Mouse (Mus musculus) kidney, postnatal 0 days (tissue): ENCODE data around the gene E130309D02Rik. TPM values are rescaled to one million over a fixed set of nuclear protein-coding genes. Genes with fewer than 3 reads are reported as not detected.

ENCODE experiments used
- ATAC-seq: fragments of 200-750 bp; cut with Nextera tagmentation; replicated peaks from 2 replicates; pipeline ENCODE4 v1.8.0; 2017; ENCODE audit warnings: low read depth, moderate number of reproducible peaks, moderate TSS enrichment, moderate library complexity; ENCODE audit not compliant: low FRiP score
- DNase-seq: peaks from one replicate; pipeline ENCODE4 v3.0.0-alpha.2; 2016; ENCODE audit warnings: low spot score
- H3K27ac ChIP-seq: fragments of 300-500 bp; sonication (generic); 2 replicates; pipeline ENCODE4 v1.5.1; 2014; ENCODE audit warnings: mild to moderate bottlenecking
- H3K27me3 ChIP-seq: fragments of 300-500 bp; sonication (generic); 2 replicates; pipeline ENCODE4 v1.6.1; 2014; ENCODE audit warnings: low read length, mixed read lengths; ENCODE audit not compliant: insufficient read depth
- H3K36me3 ChIP-seq: fragments of 300-500 bp; sonication (generic); 2 replicates; pipeline ENCODE4 v1.6.1; 2014; ENCODE audit warnings: low read length, mixed read lengths; ENCODE audit not compliant: insufficient read depth
- H3K4me1 ChIP-seq: fragments of 300-500 bp; sonication (generic); replicated peaks from 2 replicates; pipeline ENCODE4 v1.6.1; 2014; ENCODE audit warnings: antibody characterized with exemption, low read length, mixed read lengths; ENCODE audit not compliant: insufficient read depth
- H3K4me2 ChIP-seq: fragments of 300-500 bp; sonication (generic); 2 replicates; pipeline ENCODE4 v1.6.1; 2014; ENCODE audit warnings: mild to moderate bottlenecking, low read length, moderate library complexity, mixed read lengths
- H3K4me3 ChIP-seq: fragments of 300-500 bp; sonication (generic); replicated peaks from 2 replicates; pipeline ENCODE4 v1.5.1; 2014; ENCODE audit warnings: low read depth, low read length
- H3K9ac ChIP-seq: fragments of 300-500 bp; sonication (generic); 2 replicates; pipeline ENCODE4 v1.6.1; 2014; ENCODE audit warnings: low read depth, low read length
- H3K9me3 ChIP-seq: fragments of 300-500 bp; sonication (generic); replicated peaks from 2 replicates; pipeline ENCODE4 v1.6.1; 2016; ENCODE audit warnings: low read length, inconsistent platforms, mixed read lengths
- CTCF ChIP-seq: IDR thresholded peaks from 2 replicates; pipeline ENCODE4 v1.5.1; 2016; ENCODE audit warnings: antibody characterized with exemption, low read depth, mild to moderate bottlenecking, moderate library complexity
- WGBS: fragments of 180-500 bp; shearing (Covaris S2); extraction: QIAGEN DNeasy Blood & Tissue Kit; methylation state at CpG from one replicate; pipeline ENCODE4 v1.1.7; 2014; 5-methylcytosine and 5-hydroxymethylcytosine counted together
- polyA plus RNA-seq: library from polyadenylated mRNA; unstranded; fragments of >200 nt; fragmentation: Nextera tagmentation; extraction: Ambion mirVana; gene quantifications from 2 replicates; pipeline ENCODE4 v1.2.1, GENCODE M21; 2015

The E130309D02Rik gene
- polyA plus RNA-seq, 1 experiment from 2014 or later, result 27.8 TPM

DNA sequence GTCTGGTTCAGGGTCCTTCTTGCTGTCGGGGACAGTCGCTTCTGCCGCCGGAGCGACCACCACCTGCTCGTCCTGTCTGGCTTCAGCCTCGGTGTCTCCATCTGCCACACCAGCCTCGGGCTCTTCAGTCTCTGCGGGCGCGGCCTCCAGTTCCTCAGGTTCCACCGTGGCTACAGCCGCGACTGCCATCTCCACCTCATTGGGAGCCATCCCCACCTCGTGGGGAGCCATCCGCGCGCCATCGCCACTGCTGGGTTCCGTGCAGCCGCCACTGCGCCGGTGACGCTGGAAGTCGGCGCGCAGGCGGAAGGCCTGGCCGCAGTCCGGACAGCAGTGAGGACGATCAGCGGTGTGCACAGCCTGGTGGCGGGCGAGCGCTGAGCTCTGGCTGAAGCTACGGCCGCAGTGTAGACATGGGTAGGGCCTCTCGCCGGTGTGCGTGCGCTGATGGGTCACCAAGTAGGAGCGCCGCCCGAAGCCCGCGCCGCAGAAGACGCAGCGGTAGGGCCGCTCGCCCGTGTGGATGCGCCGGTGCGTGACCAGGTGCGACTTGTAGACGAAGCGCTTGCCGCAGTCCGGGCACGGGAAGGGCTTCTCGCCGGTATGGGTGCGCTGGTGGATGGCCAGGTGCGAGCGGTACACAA, 60.6 kb downstream of the E130309D02Rik start:
- DNase-seq, result no peak
- Histone ChIP-seq H3K9ac (no peak overlapping the region), H3K4me2 (peak overlapping the region; percentile 69; the same call in 1 of the 2 replicates), H3K27me3 (peaks cover 56% of the 10 kb centered on the region), H3K4me1 (peaks cover 20% of the 10 kb centered on the region), H3K4me3 (peak overlapping the region; percentile 41), H3K27ac (no peak overlapping the region), H3K36me3 (0 out of 2 replicates have a peak, but pooled peaks cover 7% of the 10 kb centered on the region), H3K9me3 (no peaks in the 10 kb centered on the region)
- no peak for TF ChIP-seq CTCF
- 21% methylated on average over 66 of the region's 66 CpGs for WGBS
- ATAC-seq, result no peak; the same call in 1 of the 2 replicates

DNA sequence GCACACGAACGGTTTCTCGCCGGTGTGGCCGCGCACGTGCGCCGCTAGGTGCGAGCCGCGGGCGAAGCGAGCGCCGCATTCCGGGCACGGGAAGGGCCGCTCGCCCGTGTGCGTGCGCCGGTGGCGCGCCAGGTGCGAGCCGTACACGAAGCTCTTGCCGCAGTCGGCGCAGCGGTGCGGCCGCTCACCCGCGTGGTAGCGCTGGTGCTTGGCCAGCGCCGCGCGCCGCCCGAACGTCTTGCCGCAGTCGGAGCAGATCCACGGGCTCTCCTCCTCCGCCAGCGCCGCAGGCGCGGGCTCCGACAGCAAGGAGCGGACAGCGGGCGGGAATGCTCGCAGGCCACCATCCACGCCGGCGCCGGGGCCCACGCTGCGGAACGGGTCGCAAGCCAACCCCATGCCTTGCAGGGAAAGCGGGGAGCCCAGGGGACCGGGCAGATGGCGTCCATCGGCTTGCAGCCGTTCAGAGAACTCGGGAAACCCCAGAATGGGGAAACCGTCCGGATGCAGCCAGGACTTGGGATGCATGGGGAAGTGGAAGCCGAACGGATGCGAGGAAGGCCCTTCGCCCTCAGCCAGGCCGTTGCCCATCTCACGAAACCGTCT, 61.2 kb downstream of the E130309D02Rik start:
- H3K4me1 ChIP-seq, result peaks cover 20% of the 10 kb centered on the region
- peaks cover 56% of the 10 kb centered on the region for H3K27me3 ChIP-seq
- peak overlapping the region; percentile 37; the same call in 1 of the 2 replicates for H3K9ac ChIP-seq
- DNase-seq (no peak), ATAC-seq (no peak; the same call in 1 of the 2 replicates)
- no peak overlapping the region for H3K27ac ChIP-seq
- peak overlapping the region; percentile 41 for H3K4me3 ChIP-seq
- WGBS, result 11% methylated on average over 72 of the region's 81 CpGs
- peak overlapping the region; percentile 69 for H3K4me2 ChIP-seq
- peaks cover 7% of the 10 kb centered on the region; the same call in 1 of the 2 replicates for H3K36me3 ChIP-seq
- no peaks in the 10 kb centered on the region for H3K9me3 ChIP-seq
- TF ChIP-seq CTCF, result no peak

DNA sequence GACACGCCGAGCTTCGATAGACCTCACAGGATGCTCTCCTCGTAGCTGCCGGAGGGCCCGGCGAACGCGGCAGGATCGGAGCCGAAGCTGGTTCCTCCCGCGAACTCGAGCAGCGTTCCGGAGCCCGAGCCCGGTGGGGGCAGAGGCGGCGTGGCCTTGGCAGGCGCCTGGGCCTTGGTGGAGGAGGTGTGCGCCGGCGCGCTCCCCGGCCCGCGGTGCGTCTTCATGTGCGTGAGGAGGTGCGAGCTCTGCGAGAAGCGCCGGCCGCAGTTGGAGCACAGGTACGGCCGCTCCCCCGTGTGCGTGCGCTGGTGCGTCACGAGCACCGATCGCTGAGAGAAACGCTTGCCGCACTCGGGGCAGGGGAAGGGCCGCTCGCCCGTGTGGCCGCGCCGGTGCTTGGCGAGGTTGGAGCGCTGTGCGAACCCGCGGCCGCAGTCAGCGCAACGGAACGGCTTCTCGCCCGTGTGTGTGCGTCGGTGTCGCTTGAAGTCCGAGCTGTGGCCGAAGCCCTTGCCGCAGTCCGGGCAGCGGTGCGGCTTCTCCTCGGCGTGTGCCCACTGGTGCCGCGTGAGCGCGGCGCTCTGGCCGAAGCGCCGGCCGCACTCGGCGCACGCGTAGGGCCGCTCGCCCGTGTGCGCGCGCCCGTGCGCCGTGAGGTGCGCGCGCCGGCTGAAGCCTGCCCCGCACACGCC, 61.8 kb downstream of the E130309D02Rik start:
- no peak for DNase-seq
- Histone ChIP-seq H3K4me2 (peak overlapping the region; percentile 69), H3K36me3 (peaks cover 13% of the 10 kb centered on the region; the same call in 1 of the 2 replicates), H3K4me3 (peak overlapping the region; percentile 41), H3K9me3 (no peaks in the 10 kb centered on the region), H3K27ac (no peak overlapping the region), H3K9ac (peak overlapping the region; percentile 37; the same call in 1 of the 2 replicates), H3K4me1 (peaks cover 20% of the 10 kb centered on the region), H3K27me3 (peaks cover 56% of the 10 kb centered on the region)
- ATAC-seq, result peak; percentile 53
- 4% methylated on average over 86 of the region's 103 CpGs for WGBS
- no peak for TF ChIP-seq CTCF

DNA sequence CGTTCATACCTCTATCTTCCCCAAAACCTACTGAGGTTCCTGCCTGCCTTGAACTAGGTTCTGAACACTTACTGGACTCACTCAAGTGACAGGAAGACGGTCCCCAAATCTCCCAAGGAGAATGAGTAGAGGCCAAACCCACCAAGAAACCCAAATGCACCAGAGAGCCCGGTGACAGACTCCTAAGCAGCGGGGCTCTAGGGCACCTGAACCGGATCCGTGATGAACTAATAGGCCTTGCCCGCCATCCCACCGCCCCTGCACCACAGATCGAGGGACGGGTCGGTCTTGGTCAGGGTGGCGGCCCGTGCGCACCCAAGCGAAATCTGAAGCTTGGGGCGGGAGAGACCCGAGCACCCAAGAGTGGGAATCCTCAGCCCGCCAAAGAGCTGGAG, 62.4 kb downstream of the E130309D02Rik start:
- ATAC-seq (no peak), DNase-seq (no peak)
- no peak for TF ChIP-seq CTCF
- Histone ChIP-seq H3K4me1 (peaks cover 20% of the 10 kb centered on the region), H3K9me3 (no peaks in the 10 kb centered on the region), H3K27me3 (peaks cover 56% of the 10 kb centered on the region), H3K9ac (no peak overlapping the region), H3K4me3 (peak overlapping the region; percentile 41), H3K27ac (no peak overlapping the region), H3K36me3 (peaks cover 19% of the 10 kb centered on the region; the same call in 1 of the 2 replicates), H3K4me2 (peak overlapping the region; percentile 69)
- WGBS, result 26% methylated on average over 18 of the region's 18 CpGs

DNA sequence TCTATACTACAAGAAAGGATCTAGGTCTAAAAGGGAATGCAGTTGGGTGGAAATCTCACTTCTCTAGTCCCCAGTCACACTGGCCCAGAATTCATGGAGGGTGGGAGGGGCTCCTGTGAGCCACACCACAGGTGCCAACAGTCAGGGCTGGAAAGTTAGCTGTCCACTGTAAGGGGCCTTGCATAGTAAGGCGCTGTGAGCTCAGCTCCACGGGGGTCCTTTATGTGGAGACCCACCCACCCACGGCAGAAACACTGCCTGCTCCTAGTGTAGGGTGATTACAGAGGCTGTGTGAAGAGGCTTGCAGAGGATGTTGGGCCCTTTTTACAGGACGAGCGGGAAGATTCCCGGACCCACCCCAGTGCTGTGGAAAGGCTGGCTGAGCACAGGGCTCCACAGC, 63.1 kb downstream of the E130309D02Rik start:
- TF ChIP-seq CTCF, result no peak
- Histone ChIP-seq H3K9me3 (no peaks in the 10 kb centered on the region), H3K4me3 (no peak overlapping the region), H3K36me3 (peaks cover 19% of the 10 kb centered on the region; the same call in 1 of the 2 replicates), H3K27me3 (peaks cover 53% of the 10 kb centered on the region), H3K4me1 (peaks cover 20% of the 10 kb centered on the region), H3K4me2 (no peak overlapping the region), H3K27ac (no peak overlapping the region), H3K9ac (no peak overlapping the region)
- WGBS, result 58% methylated on average over 6 of the region's 6 CpGs
- DNase-seq (no peak), ATAC-seq (no peak)

Other genes starting within 250 kb of the E130309D02Rik start
- 29.9 and 30.2 TPM in 2 replicates for gene Rnf216, start 202.4 kb downstream of the E130309D02Rik start, polyA plus RNA-seq
- not detected in 2 replicates for gene Olfr718-ps1, start 167.8 kb downstream of the E130309D02Rik start, polyA plus RNA-seq
- gene Rbak, start 134.6 kb downstream of the E130309D02Rik start, polyA plus RNA-seq, result 6.6 and 7.8 TPM in 2 replicates
- not detected in 2 replicates for gene Spdye4b, start 134.3 kb downstream of the E130309D02Rik start, polyA plus RNA-seq
- gene Spdye4a, start 88.5 kb downstream of the E130309D02Rik start, polyA plus RNA-seq, result not detected in 2 replicates
- gene Zfp12, start 80.2 kb downstream of the E130309D02Rik start, polyA plus RNA-seq, result 9.9 TPM in 2 replicates
- gene Zfp316, start 45.3 kb downstream of the E130309D02Rik start, polyA plus RNA-seq, result 3.1 and 3.4 TPM in 2 replicates
- 0.09 and 0.14 TPM in 2 replicates for gene Zfp853, start 21.7 kb downstream of the E130309D02Rik start, polyA plus RNA-seq
- 87.6 and 91.2 TPM in 2 replicates for gene Zdhhc4, start 13.9 kb upstream of the E130309D02Rik start, polyA plus RNA-seq
- 0.03 TPM in 1 of 2 replicates, not detected in the other for gene Grid2ip, start 42.0 kb upstream of the E130309D02Rik start, polyA plus RNA-seq
- gene Kdelr2, start 88.5 kb upstream of the E130309D02Rik start, polyA plus RNA-seq, result 319 and 337 TPM in 2 replicates
- gene Daglb, start 149.2 kb upstream of the E130309D02Rik start, polyA plus RNA-seq, result 4.9 and 5.2 TPM in 2 replicates
- gene Rac1, start 212.7 kb upstream of the E130309D02Rik start, polyA plus RNA-seq, result 453 and 458 TPM in 2 replicates